Mouse (Mus musculus) C3H10T1/2 (cell line): ENCODE data around the gene Olfr902. TPM values are rescaled to one million over a fixed set of nuclear protein-coding genes. Genes with fewer than 3 reads are reported as not detected.

ENCODE experiments used
- polyA plus RNA-seq, 2 experiments: library from polyadenylated mRNA; unstranded; fragments of >200 nt; fragmentation: generic; extraction: Trizol; gene quantifications; one replicate each; pipeline ENCODE4 v1.2.1; 2012; ENCODE audit warnings: missing spikeins in 2 of 2

The Olfr902 gene
- not detected for polyA plus RNA-seq

DNA sequence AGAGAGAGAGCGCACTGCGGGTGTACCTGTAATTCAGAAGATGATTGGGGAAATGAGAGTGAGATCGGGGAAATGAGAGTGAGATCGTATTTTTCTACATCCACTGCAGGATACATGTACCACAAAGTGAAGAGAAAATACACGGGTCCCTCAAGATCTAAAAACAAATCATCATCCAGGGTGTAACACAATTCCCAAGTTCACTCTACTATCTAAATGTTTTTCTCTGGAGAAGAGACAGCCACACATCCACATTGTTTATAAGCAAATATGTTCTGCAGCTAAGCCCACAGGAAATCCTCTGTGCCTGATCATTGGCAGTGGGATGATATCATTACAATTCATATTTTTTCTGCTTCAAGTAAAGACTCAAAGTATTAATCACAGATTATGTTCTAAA lies at the start of gene Olfr902:
TSS of gene Olfr902 (plus strand) at position 301 of the 400 bp plus-strand sequence.

DNA sequence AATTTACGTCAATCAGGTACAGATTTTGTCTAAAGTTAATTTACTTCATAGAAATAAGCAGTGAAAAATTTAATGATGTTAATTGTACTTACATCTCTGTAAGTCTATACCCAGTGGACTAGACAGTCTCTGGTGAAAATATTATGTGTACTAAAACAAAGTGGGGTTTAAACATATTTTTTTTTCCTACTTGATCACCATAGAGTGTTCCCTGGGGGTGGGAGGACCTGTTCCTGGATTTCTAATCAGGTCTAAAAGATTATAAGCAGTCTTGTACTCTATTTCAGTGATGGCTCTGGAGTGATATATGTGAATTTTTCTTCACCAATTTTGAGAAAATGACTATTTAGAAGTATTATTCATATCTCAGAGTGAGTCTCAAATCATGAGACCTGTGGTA lies 46.1 kb upstream of the Olfr902 start, which contains the start of gene Olfr147:
TSS of gene Olfr147 (plus strand) at position 301 of the 400 bp plus-strand sequence.

DNA sequence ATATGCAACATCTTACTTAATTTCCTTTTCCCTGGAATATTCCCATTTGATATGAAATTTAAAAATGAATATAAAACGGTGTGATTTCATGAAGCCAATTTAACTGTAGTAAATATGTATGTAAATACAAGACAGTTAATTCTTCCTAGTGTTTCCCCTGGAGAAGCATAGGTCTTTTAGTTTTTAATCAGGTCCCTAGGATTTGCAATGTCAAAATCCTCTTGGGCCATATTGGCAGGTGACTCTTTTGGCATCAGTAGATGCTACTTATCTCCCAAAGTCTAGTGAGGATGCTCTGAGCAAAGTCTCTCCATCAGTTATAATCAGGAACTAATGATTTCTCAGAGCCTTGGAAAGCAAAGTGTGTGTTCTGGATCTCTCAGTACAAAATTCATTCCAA lies 18.3 kb upstream of the Olfr902 start, which contains the start of gene Olfr901:
TSS of gene Olfr901 (plus strand) at position 301 of the 400 bp plus-strand sequence.

DNA sequence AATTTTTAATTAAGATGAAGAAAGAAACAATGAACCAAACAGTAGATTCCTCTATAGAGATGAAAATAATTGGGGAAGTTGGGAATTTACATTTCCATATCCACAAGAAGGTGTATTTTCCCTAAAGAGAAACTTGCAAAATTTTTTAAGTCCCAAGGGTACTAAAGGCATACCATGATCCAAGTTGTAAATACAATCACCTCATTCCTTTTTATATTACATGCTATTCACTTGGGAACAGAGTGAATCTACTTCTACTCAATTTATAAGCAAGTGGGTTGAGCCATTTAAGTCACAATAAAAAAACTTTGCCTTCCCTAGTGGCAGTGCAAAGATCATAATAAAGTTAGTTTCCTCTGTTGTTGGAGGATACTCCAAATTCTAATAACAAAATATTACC lies 15.4 kb downstream of the Olfr902 start, which contains the start of gene Olfr904:
TSS of gene Olfr904 (plus strand) at position 301 of the 400 bp plus-strand sequence.

DNA sequence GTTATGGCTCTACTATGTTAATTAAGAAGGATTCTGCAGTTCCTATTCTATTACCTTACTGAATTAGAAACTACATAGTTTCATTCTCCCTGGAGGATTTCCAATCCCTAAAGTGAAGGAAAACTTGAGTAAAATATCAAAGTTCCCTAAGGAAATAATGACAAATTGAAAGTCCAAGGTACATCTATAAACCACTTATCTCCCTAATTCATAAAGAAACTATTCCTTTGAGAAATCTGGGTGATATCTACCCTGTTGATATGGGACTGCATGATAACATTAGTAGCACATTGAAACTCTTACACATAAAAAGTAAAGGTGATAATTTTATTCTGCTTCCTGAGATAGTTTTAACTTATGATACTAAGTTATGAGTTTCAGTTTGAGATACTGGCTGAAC lies 23.4 kb downstream of the Olfr902 start, which contains the start of gene Olfr905:
TSS of gene Olfr905 (plus strand) at position 301 of the 400 bp plus-strand sequence.

DNA sequence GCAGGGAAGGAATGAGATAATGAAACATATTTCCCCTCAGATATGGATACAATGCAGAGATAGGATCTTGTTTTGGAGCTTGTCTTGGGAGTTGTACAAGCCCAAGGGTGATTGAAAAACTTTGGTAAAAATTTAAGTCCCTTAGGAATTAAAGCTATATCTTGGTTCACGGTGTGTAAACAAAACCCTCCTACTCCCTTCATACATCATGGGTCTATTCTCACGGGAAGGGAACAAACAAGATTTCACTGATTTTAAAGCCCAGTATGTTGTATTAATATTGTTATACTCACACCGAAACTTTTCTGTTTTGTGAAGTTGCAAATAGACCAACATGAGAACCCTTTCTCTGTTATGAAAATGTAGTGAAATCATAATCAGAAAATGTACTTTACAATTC lies 39.3 kb downstream of the Olfr902 start, which contains the start of gene Olfr906:
TSS of gene Olfr906 (plus strand) at position 301 of the 400 bp plus-strand sequence.

DNA sequence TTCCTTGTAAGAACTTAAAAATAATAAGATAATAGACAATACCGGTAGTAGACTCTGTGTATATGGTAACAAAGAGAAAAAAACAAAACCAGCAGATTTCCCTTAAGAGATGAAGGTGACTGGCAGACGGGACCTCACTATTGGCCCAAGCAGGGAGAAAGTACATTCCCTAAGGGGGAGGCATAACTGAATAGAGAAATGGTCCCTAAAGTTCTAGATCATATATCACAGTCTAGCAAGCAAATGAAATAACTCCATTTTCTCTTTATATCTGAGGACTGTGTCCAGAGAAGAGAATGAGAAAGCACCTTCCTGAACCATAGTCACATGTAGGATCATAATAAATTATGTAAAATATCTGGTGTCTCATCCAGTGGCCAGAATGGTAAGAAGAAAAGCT lies 48.0 kb downstream of the Olfr902 start, which contains the start of gene Olfr907:
TSS of gene Olfr907 (plus strand) at position 301 of the 400 bp plus-strand sequence.

Other genes starting within 250 kb of the Olfr902 start
- gene Olfr893, start 239.3 kb upstream of the Olfr902 start, polyA plus RNA-seq, result not detected
- not detected for gene Olfr894, start 229.6 kb upstream of the Olfr902 start, polyA plus RNA-seq
- gene Olfr143, start 194.9 kb upstream of the Olfr902 start, polyA plus RNA-seq, result not detected
- not detected for gene Olfr895, start 179.8 kb upstream of the Olfr902 start, polyA plus RNA-seq
- not detected for gene Olfr896-ps1, start 156.5 kb upstream of the Olfr902 start, polyA plus RNA-seq
- gene Olfr25, start 118.6 kb upstream of the Olfr902 start, polyA plus RNA-seq, result not detected
- gene Olfr898, start 99.2 kb upstream of the Olfr902 start, polyA plus RNA-seq, result not detected
- not detected for gene Olfr250, start 80.8 kb upstream of the Olfr902 start, polyA plus RNA-seq
- not detected for gene Olfr251, start 70.6 kb upstream of the Olfr902 start, polyA plus RNA-seq
- gene Olfr147, start 46.0 kb upstream of the Olfr902 start, polyA plus RNA-seq, result not detected
- gene Olfr901, start 18.2 kb upstream of the Olfr902 start, polyA plus RNA-seq, result not detected
- gene Olfr904, start 15.5 kb downstream of the Olfr902 start, polyA plus RNA-seq, result not detected
- gene Olfr905, start 23.5 kb downstream of the Olfr902 start, polyA plus RNA-seq, result not detected
- gene Olfr906, start 39.4 kb downstream of the Olfr902 start, polyA plus RNA-seq, result not detected
- gene Olfr907, start 48.1 kb downstream of the Olfr902 start, polyA plus RNA-seq, result not detected
- gene Olfr911-ps1, start 73.9 kb downstream of the Olfr902 start, polyA plus RNA-seq, result not detected
- gene Olfr910, start 90.2 kb downstream of the Olfr902 start, polyA plus RNA-seq, result not detected
- gene Olfr912, start 132.5 kb downstream of the Olfr902 start, polyA plus RNA-seq, result not detected
- not detected for gene Olfr913, start 145.1 kb downstream of the Olfr902 start, polyA plus RNA-seq
- gene Olfr914, start 157.4 kb downstream of the Olfr902 start, polyA plus RNA-seq, result not detected
- gene Olfr916, start 212.2 kb downstream of the Olfr902 start, polyA plus RNA-seq, result not detected
- not detected for gene Olfr917, start 218.2 kb downstream of the Olfr902 start, polyA plus RNA-seq
- not detected for gene Olfr918, start 226.9 kb downstream of the Olfr902 start, polyA plus RNA-seq